Mouse (Mus musculus) E14TG2a.4 (cell line): ENCODE measurements at regions not wholly inside any gene's neighbourhood (a gene's known extent, or its start where the extent isn't known, plus 50 kb on each side); places are given as distances from the start of the nearest gene placed in this dataset.

ENCODE experiments used
- CTCF ChIP-seq: conservative IDR thresholded peaks from 2 replicates; pipeline ENCODE4 v1.5.1; 2014; ENCODE audit warnings: low read length
- NANOG ChIP-seq: IDR thresholded peaks from 2 replicates; pipeline ENCODE4 v1.6.1; 2014; ENCODE audit warnings: borderline replicate concordance, low read length, mixed read lengths
- POU5F1 ChIP-seq: IDR thresholded peaks from 2 replicates; pipeline ENCODE4 v1.6.1; 2014; ENCODE audit warnings: low read length, borderline replicate concordance

GRCm38 (mm10) chr2:159354247-159354646 is 559.6 kb downstream of the Dhx35 start:
- TF ChIP-seq CTCF (no peak), NANOG (no peak), POU5F1 (no peak)
